Mouse (Mus musculus) stomach, embryonic 15.5 days (tissue): ENCODE measurements around the gene Nhlh2. TPM values are rescaled to one million over a fixed set of nuclear protein-coding genes. Genes with fewer than 3 reads are reported as not detected.

Experiments
- ATAC-seq: fragments of 200-750 bp; cut with Nextera tagmentation; 2 replicates; pipeline ENCODE4 v1.8.0; 2017; ENCODE audit warnings: low read depth, moderate number of reproducible peaks, moderate TSS enrichment; ENCODE audit not compliant: insufficient read depth, low FRiP score
- H3K27ac ChIP-seq: fragments of 300-500 bp; sonication (generic); 2 replicates; pipeline ENCODE4 v1.5.1; 2015; ENCODE audit warnings: mild to moderate bottlenecking, inconsistent platforms
- H3K27me3 ChIP-seq: fragments of 300-500 bp; sonication (generic); replicated peaks from 2 replicates; pipeline ENCODE4 v1.6.1; 2015; ENCODE audit warnings: inconsistent platforms
- H3K36me3 ChIP-seq: fragments of 300-500 bp; sonication (generic); 2 replicates; pipeline ENCODE4 v1.6.1; 2015; ENCODE audit warnings: inconsistent platforms
- H3K4me1 ChIP-seq: fragments of 300-500 bp; sonication (generic); 2 replicates; pipeline ENCODE4 v1.6.1; 2015; ENCODE audit warnings: inconsistent platforms
- H3K4me2 ChIP-seq: fragments of 300-500 bp; sonication (generic); 2 replicates; pipeline ENCODE4 v1.6.1; 2015; ENCODE audit warnings: mild to moderate bottlenecking, inconsistent platforms
- H3K4me3 ChIP-seq: fragments of 300-500 bp; sonication (generic); replicated peaks from 2 replicates; pipeline ENCODE4 v1.5.1; 2015; ENCODE audit warnings: inconsistent platforms
- H3K9ac ChIP-seq: fragments of 300-500 bp; sonication (generic); 2 replicates; pipeline ENCODE4 v1.6.1; 2015; ENCODE audit warnings: inconsistent platforms
- H3K9me3 ChIP-seq: fragments of 300-500 bp; sonication (generic); 2 replicates; pipeline ENCODE4 v1.6.1; 2016; ENCODE audit warnings: inconsistent platforms
- WGBS: fragments of 180-500 bp; shearing (Covaris S2); methylation state at CpG from one replicate; pipeline ENCODE4 v1.1.7; 2015; 5-methylcytosine and 5-hydroxymethylcytosine counted together
- polyA plus RNA-seq: library from polyadenylated mRNA; unstranded; fragments of >200 nt; fragmentation: Nextera tagmentation; extraction: Ambion mirVana; gene quantifications from 2 replicates; pipeline ENCODE4 v1.2.1, GENCODE M21; 2015

Gene Nhlh2
- polyA plus RNA-seq: 0.05 and 0.10 TPM in 2 replicates

- no peak within 1 kb of the TSS for H3K4me2 ChIP-seq
- 20% methylated on average over 2 of the region's 2 CpGs for WGBS
- no peaks in the 10 kb centered on the region for H3K36me3 ChIP-seq
- H3K4me3 ChIP-seq: no peak within 1 kb of the TSS
- H3K9ac ChIP-seq: no peak within 1 kb of the TSS
- ATAC-seq: no peak
- H3K4me1 ChIP-seq: peaks cover 19% of the 10 kb centered on the region
- no peak within 1 kb of the TSS for H3K27ac ChIP-seq
- no peaks in the 10 kb centered on the region for H3K9me3 ChIP-seq
- peaks cover 46% of the 10 kb centered on the region for H3K27me3 ChIP-seq
Measured at GRCm38 (mm10) chr3:102009926-102010381, at the start of gene Nhlh2. Nhlh2 (plus strand) TSS chr3:102010076.

- H3K36me3 ChIP-seq: no peaks in the 10 kb centered on the region
- no peak for ATAC-seq
- no peak overlapping the region for H3K9ac ChIP-seq
- H3K4me1 ChIP-seq: no peaks in the 10 kb centered on the region
- 90% methylated on average over 15 of the region's 15 CpGs for WGBS
- no peaks in the 10 kb centered on the region for H3K27me3 ChIP-seq
- no peak overlapping the region for H3K27ac ChIP-seq
- H3K4me2 ChIP-seq: no peak overlapping the region
- no peaks in the 10 kb centered on the region for H3K9me3 ChIP-seq
- H3K4me3 ChIP-seq: no peak overlapping the region
Measured at GRCm38 (mm10) chr3:101961146-101961835, 48.6 kb upstream of the Nhlh2 start.

- Histone ChIP-seq H3K27ac (no peak overlapping the region), H3K4me2 (no peak overlapping the region), H3K9me3 (no peaks in the 10 kb centered on the region), H3K4me3 (no peak overlapping the region), H3K36me3 (no peaks in the 10 kb centered on the region), H3K4me1 (no peaks in the 10 kb centered on the region), H3K27me3 (no peaks in the 10 kb centered on the region), H3K9ac (no peak overlapping the region)
- WGBS: 32% methylated on average over 9 of the region's 9 CpGs
- no peak for ATAC-seq
Measured at GRCm38 (mm10) chr3:101963501-101963900, 46.4 kb upstream of the Nhlh2 start.

GRCm38 (mm10) chr3:101964352-101964751 lies 45.5 kb upstream of the Nhlh2 start:
- ATAC-seq: no peak
- Histone ChIP-seq H3K9me3 (no peaks in the 10 kb centered on the region), H3K4me1 (no peaks in the 10 kb centered on the region), H3K4me2 (no peak overlapping the region), H3K27ac (no peak overlapping the region), H3K36me3 (no peaks in the 10 kb centered on the region), H3K9ac (no peak overlapping the region), H3K4me3 (no peak overlapping the region), H3K27me3 (no peaks in the 10 kb centered on the region)
- WGBS: 70% methylated on average over 7 of the region's 7 CpGs

- no peak overlapping the region for H3K4me3 ChIP-seq
- H3K9ac ChIP-seq: no peak overlapping the region
- no peaks in the 10 kb centered on the region for H3K27me3 ChIP-seq
- no peaks in the 10 kb centered on the region for H3K36me3 ChIP-seq
- no peaks in the 10 kb centered on the region for H3K9me3 ChIP-seq
- no peak overlapping the region for H3K4me2 ChIP-seq
- ATAC-seq: peak; percentile 35; the same call in 1 of the 2 replicates
- no peaks in the 10 kb centered on the region for H3K4me1 ChIP-seq
- H3K27ac ChIP-seq: no peak overlapping the region
- WGBS: 30% methylated on average over 3 of the region's 3 CpGs
Measured at GRCm38 (mm10) chr3:101966825-101967558, 42.9 kb upstream of the Nhlh2 start.

GRCm38 (mm10) chr3:101975337-101975736 lies 34.5 kb upstream of the Nhlh2 start:
- WGBS: 84% methylated on average over 10 of the region's 10 CpGs
- Histone ChIP-seq H3K27ac (no peak overlapping the region), H3K9ac (no peak overlapping the region), H3K4me3 (no peak overlapping the region), H3K36me3 (no peaks in the 10 kb centered on the region), H3K27me3 (no peaks in the 10 kb centered on the region), H3K9me3 (no peaks in the 10 kb centered on the region), H3K4me1 (no peaks in the 10 kb centered on the region), H3K4me2 (no peak overlapping the region)
- no peak for ATAC-seq

GRCm38 (mm10) chr3:101978299-101978994 lies 31.4 kb upstream of the Nhlh2 start:
- H3K27ac ChIP-seq: no peak overlapping the region
- H3K4me1 ChIP-seq: no peaks in the 10 kb centered on the region
- no peak overlapping the region for H3K9ac ChIP-seq
- no peaks in the 10 kb centered on the region for H3K36me3 ChIP-seq
- no peak overlapping the region for H3K4me2 ChIP-seq
- H3K27me3 ChIP-seq: no peaks in the 10 kb centered on the region
- 76% methylated on average over 10 of the region's 10 CpGs for WGBS
- H3K9me3 ChIP-seq: no peaks in the 10 kb centered on the region
- H3K4me3 ChIP-seq: no peak overlapping the region
- ATAC-seq: no peak

GRCm38 (mm10) chr3:101983917-101984316 lies 26.0 kb upstream of the Nhlh2 start:
- WGBS: 38% methylated on average over 4 of the region's 4 CpGs
- no peak for ATAC-seq

GRCm38 (mm10) chr3:101985634-101986033 lies 24.2 kb upstream of the Nhlh2 start:
- H3K9ac ChIP-seq: no peak overlapping the region
- H3K4me1 ChIP-seq: no peaks in the 10 kb centered on the region
- H3K4me3 ChIP-seq: no peak overlapping the region
- no peak for ATAC-seq
- H3K9me3 ChIP-seq: no peaks in the 10 kb centered on the region
- H3K4me2 ChIP-seq: no peak overlapping the region
- H3K27ac ChIP-seq: no peak overlapping the region
- H3K27me3 ChIP-seq: no peaks in the 10 kb centered on the region
- H3K36me3 ChIP-seq: no peaks in the 10 kb centered on the region
- 59% methylated on average over 8 of the region's 8 CpGs for WGBS

More at GRCm38 (mm10) chr3:101983917-101984316, 26.0 kb upstream of the Nhlh2 start:
- Histone ChIP-seq H3K27me3 (no peaks in the 10 kb centered on the region), H3K36me3 (no peaks in the 10 kb centered on the region), H3K9ac (no peak overlapping the region), H3K4me2 (no peak overlapping the region), H3K4me1 (no peaks in the 10 kb centered on the region), H3K9me3 (no peaks in the 10 kb centered on the region), H3K27ac (no peak overlapping the region), H3K4me3 (no peak overlapping the region)

- Histone ChIP-seq H3K4me1 (no peaks in the 10 kb centered on the region), H3K4me3 (no peak overlapping the region), H3K4me2 (no peak overlapping the region), H3K27ac (no peak overlapping the region), H3K36me3 (no peaks in the 10 kb centered on the region), H3K27me3 (no peaks in the 10 kb centered on the region), H3K9me3 (no peaks in the 10 kb centered on the region), H3K9ac (no peak overlapping the region)
- 68% methylated on average over 3 of the region's 3 CpGs for WGBS
- no peak for ATAC-seq
Measured at GRCm38 (mm10) chr3:101990136-101990535, 19.7 kb upstream of the Nhlh2 start.

GRCm38 (mm10) chr3:101990995-101991516 lies 18.8 kb upstream of the Nhlh2 start:
- no peaks in the 10 kb centered on the region for H3K36me3 ChIP-seq
- WGBS: 35% methylated on average over 6 of the region's 6 CpGs
- no peaks in the 10 kb centered on the region for H3K4me1 ChIP-seq
- H3K9ac ChIP-seq: no peak overlapping the region
- H3K4me2 ChIP-seq: no peak overlapping the region
- H3K27me3 ChIP-seq: no peaks in the 10 kb centered on the region
- no peak for ATAC-seq
- no peak overlapping the region for H3K4me3 ChIP-seq
- H3K27ac ChIP-seq: no peak overlapping the region
- no peaks in the 10 kb centered on the region for H3K9me3 ChIP-seq

- Histone ChIP-seq H3K4me2 (no peak overlapping the region), H3K9me3 (no peaks in the 10 kb centered on the region), H3K27ac (no peak overlapping the region), H3K4me3 (no peak overlapping the region), H3K36me3 (no peaks in the 10 kb centered on the region), H3K27me3 (no peaks in the 10 kb centered on the region), H3K9ac (no peak overlapping the region), H3K4me1 (no peaks in the 10 kb centered on the region)
- WGBS: 88% methylated on average over 3 of the region's 3 CpGs
- ATAC-seq: no peak
Measured at GRCm38 (mm10) chr3:101997851-101998250, 12.0 kb upstream of the Nhlh2 start.
